Mouse (Mus musculus): Measurements from ENCODE around the gene U2af2. TPM values are rescaled to one million over a fixed set of nuclear protein-coding genes. Genes with fewer than 3 reads are reported as not detected.

The U2af2 gene
- polyA plus RNA-seq, 1 experiment from 2014 or later, result 179 TPM

GRCm38 (mm10) chr7:5021197-5021596, 40.7 kb upstream of the U2af2 start:
- Histone ChIP-seq H3K27me3 (ENCODE audit: insufficient read depth, poor library complexity, severe bottlenecking) (no peaks in the 10 kb centered on the region), H3K4me1 (replicated peaks) (peaks cover 24% of the 10 kb centered on the region), H3K9me3 (peaks cover 4% of the 10 kb centered on the region; the same call in 1 of the 2 replicates), H3K27ac (peak overlapping the region; percentile 97), H3K4me3 (peak overlapping the region; percentile 90), H3K36me3 (peaks cover 59% of the 10 kb centered on the region)
- 54% methylated on average over 5 of the region's 5 CpGs for WGBS
- DNase-seq (ENCODE audit: low spot score), result no peak

GRCm38 (mm10) chr7:5029543-5029942, 32.4 kb upstream of the U2af2 start:
- Histone ChIP-seq H3K9me3 (peaks cover 44% of the 10 kb centered on the region), H3K27me3 (ENCODE audit: insufficient read depth, poor library complexity, severe bottlenecking) (peaks cover 16% of the 10 kb centered on the region; the same call in 1 of the 2 replicates), H3K36me3 (peaks cover 98% of the 10 kb centered on the region), H3K27ac (no peak overlapping the region), H3K4me3 (peak overlapping the region; percentile 11; the same call in 1 of the 2 replicates), H3K4me1 (replicated peaks) (no peaks in the 10 kb centered on the region)
- DNase-seq (ENCODE audit: low spot score), result no peak
- WGBS, result 94% methylated on average over 22 of the region's 22 CpGs

GRCm38 (mm10) chr7:5029946-5030345, 32.0 kb upstream of the U2af2 start:
- Histone ChIP-seq H3K36me3 (peaks cover 98% of the 10 kb centered on the region), H3K27ac (no peak overlapping the region), H3K9me3 (peaks cover 44% of the 10 kb centered on the region), H3K27me3 (ENCODE audit: insufficient read depth, poor library complexity, severe bottlenecking) (peaks cover 16% of the 10 kb centered on the region; the same call in 1 of the 2 replicates), H3K4me3 (peak overlapping the region; percentile 11; the same call in 1 of the 2 replicates), H3K4me1 (replicated peaks) (no peaks in the 10 kb centered on the region)
- 89% methylated on average over 21 of the region's 21 CpGs for WGBS
- DNase-seq (ENCODE audit: low spot score), result no peak

DNA sequence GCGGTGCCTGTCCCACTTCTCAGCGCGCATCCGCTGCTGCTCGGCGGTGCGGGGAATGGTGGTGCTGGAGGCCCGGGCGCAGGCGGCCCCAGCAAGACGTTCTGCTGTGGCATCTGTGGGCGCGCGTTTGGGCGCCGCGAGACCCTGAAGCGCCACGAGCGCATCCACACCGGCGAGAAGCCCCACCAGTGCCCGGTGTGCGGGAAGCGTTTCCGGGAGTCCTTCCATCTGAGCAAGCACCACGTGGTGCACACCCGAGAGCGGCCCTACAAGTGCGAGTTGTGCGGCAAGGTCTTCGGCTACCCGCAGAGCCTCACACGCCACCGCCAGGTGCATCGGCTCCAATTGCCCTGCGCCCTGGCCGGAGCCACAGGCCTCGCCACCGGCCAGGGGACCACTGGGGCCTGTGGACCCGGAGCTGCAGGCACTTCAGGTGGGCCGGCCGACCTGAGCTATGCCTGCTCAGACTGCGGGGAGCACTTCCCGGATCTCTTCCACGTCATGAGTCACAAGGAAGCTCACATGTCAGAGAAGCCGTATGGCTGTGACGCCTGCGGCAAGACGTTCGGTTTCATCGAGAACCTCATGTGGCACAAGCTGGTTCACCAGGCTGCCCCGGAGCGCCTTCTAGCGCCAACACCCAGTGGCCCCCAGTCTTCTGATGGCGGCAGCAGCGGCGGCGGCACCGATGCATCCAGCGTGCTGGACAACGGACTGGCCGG, 31.2 kb upstream of the U2af2 start:
- 81% methylated on average over 63 of the region's 63 CpGs for WGBS
- Histone ChIP-seq H3K4me1 (replicated peaks) (no peaks in the 10 kb centered on the region), H3K9me3 (peaks cover 49% of the 10 kb centered on the region), H3K36me3 (peaks cover 99% of the 10 kb centered on the region), H3K27me3 (ENCODE audit: insufficient read depth, poor library complexity, severe bottlenecking) (peaks cover 16% of the 10 kb centered on the region; the same call in 1 of the 2 replicates), H3K4me3 (peak overlapping the region; percentile 11; the same call in 1 of the 2 replicates), H3K27ac (no peak overlapping the region)
- no peak for DNase-seq (ENCODE audit: low spot score)

DNA sequence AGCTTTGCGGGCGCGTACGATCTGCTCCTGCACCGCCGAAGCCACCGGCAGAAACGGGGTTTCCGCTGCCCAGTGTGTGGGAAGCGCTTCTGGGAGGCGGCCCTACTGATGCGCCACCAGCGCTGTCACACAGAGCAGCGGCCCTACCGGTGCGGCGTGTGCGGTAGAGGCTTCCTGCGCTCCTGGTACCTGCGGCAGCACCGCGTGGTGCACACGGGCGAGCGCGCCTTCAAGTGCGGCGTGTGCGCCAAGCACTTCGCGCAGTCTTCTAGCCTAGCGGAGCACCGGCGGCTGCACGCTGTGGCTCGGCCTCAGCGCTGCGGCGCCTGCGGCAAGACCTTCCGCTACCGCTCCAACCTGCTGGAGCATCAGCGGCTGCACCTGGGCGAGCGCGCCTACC, 30.4 kb upstream of the U2af2 start:
- peaks cover 54% of the 10 kb centered on the region for H3K9me3 ChIP-seq
- peaks cover 16% of the 10 kb centered on the region; the same call in 1 of the 2 replicates for H3K27me3 ChIP-seq (ENCODE audit: insufficient read depth, poor library complexity, severe bottlenecking)
- H3K27ac ChIP-seq, result no peak overlapping the region
- WGBS, result 74% methylated on average over 46 of the region's 46 CpGs
- DNase-seq (ENCODE audit: low spot score), result no peak
- H3K36me3 ChIP-seq, result peaks cover 99% of the 10 kb centered on the region
- no peaks in the 10 kb centered on the region for H3K4me1 ChIP-seq (replicated peaks)
- H3K4me3 ChIP-seq, result 0 out of 2 replicates have a peak overlapping the region, but pooled peaks have one; percentile 7

GRCm38 (mm10) chr7:5033818-5034217, 28.1 kb upstream of the U2af2 start, which contains the start of gene 4632433K11Rik:
Gene 4632433K11Rik (plus strand): TSS chr7:5034118.
- Histone ChIP-seq H3K4me3 (no peak within 1 kb of the TSS), H3K27me3 (ENCODE audit: insufficient read depth, poor library complexity, severe bottlenecking) (peaks cover 16% of the 10 kb centered on the region; the same call in 1 of the 2 replicates), H3K36me3 (peaks cover 77% of the 10 kb centered on the region), H3K9me3 (peaks cover 53% of the 10 kb centered on the region), H3K4me1 (replicated peaks) (peaks cover 7% of the 10 kb centered on the region), H3K27ac (no peak within 1 kb of the TSS)
- WGBS, result 92% methylated on average over 3 of the region's 3 CpGs
- DNase-seq (ENCODE audit: low spot score), result no peak

DNA sequence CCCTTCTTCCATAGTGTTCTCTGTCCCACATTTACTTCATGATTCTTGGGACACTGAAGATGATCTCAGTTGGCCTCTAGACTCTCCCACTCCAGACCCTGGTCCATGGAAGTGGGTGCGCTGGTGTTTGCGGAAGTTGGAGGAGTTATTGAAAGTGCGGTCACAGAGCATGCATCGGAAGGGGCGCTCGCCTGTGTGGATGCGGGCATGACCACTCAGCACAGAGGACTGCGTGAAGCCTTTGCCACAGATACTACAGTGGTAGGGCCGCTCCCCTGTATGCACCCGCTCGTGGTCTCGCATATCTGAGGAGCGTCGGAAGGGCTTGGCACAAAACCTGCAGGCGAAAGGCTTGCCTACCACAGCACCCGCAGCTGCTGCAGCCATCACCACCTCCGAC, 26.3 kb upstream of the U2af2 start:
- no peak overlapping the region for H3K4me3 ChIP-seq
- H3K36me3 ChIP-seq, result peaks cover 62% of the 10 kb centered on the region
- 94% methylated on average over 17 of the region's 17 CpGs for WGBS

DNA sequence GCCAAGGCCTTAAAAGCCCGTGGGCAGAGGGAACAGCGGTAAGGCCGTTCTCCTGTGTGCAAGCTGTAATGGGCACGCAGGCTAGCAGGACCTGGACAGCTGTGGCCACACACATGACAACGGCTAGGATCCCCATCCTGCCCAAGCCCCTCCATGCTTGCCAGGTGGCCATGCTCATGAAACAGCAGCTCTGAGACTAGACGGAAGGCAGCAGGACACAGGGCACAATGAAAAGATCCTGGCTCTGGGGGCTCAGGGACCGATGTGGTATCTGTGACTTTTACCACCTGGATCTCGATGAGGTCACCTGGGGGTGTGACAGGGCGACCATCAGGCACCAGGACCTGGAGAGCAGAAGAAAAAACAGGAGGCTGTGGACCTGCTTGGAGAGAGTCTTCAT, 25.8 kb upstream of the U2af2 start:
- Histone ChIP-seq H3K27me3 (ENCODE audit: insufficient read depth, poor library complexity, severe bottlenecking) (no peaks in the 10 kb centered on the region), H3K27ac (no peak overlapping the region), H3K4me1 (replicated peaks) (peaks cover 16% of the 10 kb centered on the region), H3K36me3 (peaks cover 60% of the 10 kb centered on the region), H3K4me3 (no peak overlapping the region), H3K9me3 (peaks cover 30% of the 10 kb centered on the region)
- no peak for DNase-seq (ENCODE audit: low spot score)
- WGBS, result 88% methylated on average over 9 of the region's 9 CpGs

More for the DNA sequence above, 26.3 kb upstream of the U2af2 start:
- no peak for DNase-seq (ENCODE audit: low spot score)
- peaks cover 35% of the 10 kb centered on the region for H3K9me3 ChIP-seq
- H3K27ac ChIP-seq, result no peak overlapping the region
- H3K27me3 ChIP-seq (ENCODE audit: insufficient read depth, poor library complexity, severe bottlenecking), result peaks cover 4% of the 10 kb centered on the region; the same call in 1 of the 2 replicates
- peaks cover 16% of the 10 kb centered on the region for H3K4me1 ChIP-seq (replicated peaks)

DNA sequence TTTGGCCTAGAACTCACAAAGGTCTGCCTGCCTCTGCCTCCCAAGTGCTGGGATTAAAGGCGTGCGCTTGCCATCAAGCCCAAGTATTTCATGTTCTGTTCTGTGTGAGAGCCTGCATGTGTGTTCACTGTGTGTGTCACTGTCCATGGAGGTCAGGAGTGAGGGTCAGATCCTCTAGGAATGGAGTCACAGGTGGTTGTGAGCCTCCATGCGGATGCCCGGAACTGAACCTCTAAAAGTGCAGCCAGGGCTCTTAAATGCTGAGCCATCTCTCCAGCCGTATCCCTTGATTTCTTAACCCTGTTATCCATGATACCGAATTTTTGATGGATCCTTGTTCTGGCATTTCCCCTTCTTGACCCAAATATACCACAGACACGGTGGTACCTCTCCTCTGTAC, 24.9 kb upstream of the U2af2 start:
- H3K27ac ChIP-seq, result no peak overlapping the region
- peaks cover 16% of the 10 kb centered on the region for H3K4me1 ChIP-seq (replicated peaks)
- H3K9me3 ChIP-seq, result peaks cover 21% of the 10 kb centered on the region
- no peak overlapping the region for H3K4me3 ChIP-seq
- WGBS, result 90% methylated on average over 7 of the region's 7 CpGs
- H3K36me3 ChIP-seq, result peaks cover 57% of the 10 kb centered on the region
- DNase-seq (ENCODE audit: low spot score), result no peak
- H3K27me3 ChIP-seq (ENCODE audit: insufficient read depth, poor library complexity, severe bottlenecking), result no peaks in the 10 kb centered on the region

GRCm38 (mm10) chr7:5037467-5037866, 24.5 kb upstream of the U2af2 start:
- DNase-seq (ENCODE audit: low spot score), result no peak
- peak overlapping the region; percentile 97 for H3K27ac ChIP-seq

DNA sequence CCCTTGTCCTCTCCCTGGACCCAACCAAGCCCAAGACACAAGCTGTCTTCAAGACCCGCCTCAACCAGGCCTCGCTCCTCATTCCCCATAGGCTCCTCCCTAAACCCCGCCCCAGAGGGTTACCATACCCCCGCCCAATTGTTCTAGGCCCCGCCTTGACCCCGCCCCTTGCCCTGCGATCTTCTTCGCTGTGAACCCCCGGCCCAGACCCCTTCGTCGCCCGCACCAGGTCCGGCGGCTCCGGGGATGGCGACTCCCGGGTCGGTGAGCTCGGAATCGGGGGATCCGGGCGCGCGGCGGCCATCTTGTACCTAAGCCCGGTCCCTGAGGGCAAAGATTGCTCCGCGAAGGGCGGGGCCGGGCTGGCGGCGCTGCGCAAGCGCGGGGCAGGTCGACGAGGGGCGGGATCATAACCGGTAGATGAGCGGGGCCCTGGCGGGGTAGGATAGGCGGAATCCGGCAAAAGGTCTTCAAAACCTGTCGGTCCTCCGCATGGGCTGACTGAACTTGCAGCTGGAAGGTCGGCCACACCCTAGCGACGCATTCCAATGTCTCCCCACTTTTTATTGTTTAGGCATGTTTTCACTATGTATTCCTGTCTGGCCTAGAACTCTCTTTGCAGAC, 23.7 kb upstream of the U2af2 start, which contains the start of gene Zfp784:
TSS of gene Zfp784 (minus strand) at position 338 of the 624 bp plus-strand sequence.
- H3K27ac ChIP-seq, result peak within 1 kb of the TSS; percentile 97
- peak; percentile 93 for DNase-seq (ENCODE audit: low spot score)
- WGBS, result under 1% methylated on average over 48 of the region's 48 CpGs
- no peaks in the 10 kb centered on the region for H3K27me3 ChIP-seq (ENCODE audit: insufficient read depth, poor library complexity, severe bottlenecking)
- peak within 1 kb of the TSS; percentile 70 for H3K4me3 ChIP-seq
- peaks cover 45% of the 10 kb centered on the region for H3K36me3 ChIP-seq
- peaks cover 16% of the 10 kb centered on the region for H3K4me1 ChIP-seq (replicated peaks)
- peaks cover 13% of the 10 kb centered on the region; the same call in 1 of the 2 replicates for H3K9me3 ChIP-seq

More at GRCm38 (mm10) chr7:5037467-5037866, 24.5 kb upstream of the U2af2 start:
- peaks cover 16% of the 10 kb centered on the region for H3K4me1 ChIP-seq (replicated peaks)
- H3K9me3 ChIP-seq, result peaks cover 17% of the 10 kb centered on the region; the same call in 1 of the 2 replicates
- no peaks in the 10 kb centered on the region for H3K27me3 ChIP-seq (ENCODE audit: insufficient read depth, poor library complexity, severe bottlenecking)
- 91% methylated on average over 8 of the region's 8 CpGs for WGBS
- H3K4me3 ChIP-seq, result peak overlapping the region; percentile 70
- H3K36me3 ChIP-seq, result peaks cover 53% of the 10 kb centered on the region

- Histone ChIP-seq H3K4me3 (peak overlapping the region; percentile 70), H3K4me1 (replicated peaks) (peaks cover 16% of the 10 kb centered on the region), H3K27ac (peak overlapping the region; percentile 97), H3K36me3 (peaks cover 38% of the 10 kb centered on the region), H3K27me3 (ENCODE audit: insufficient read depth, poor library complexity, severe bottlenecking) (no peaks in the 10 kb centered on the region), H3K9me3 (peaks cover 10% of the 10 kb centered on the region; the same call in 1 of the 2 replicates)
- no peak for DNase-seq (ENCODE audit: low spot score)
- 44% methylated on average over 5 of the region's 5 CpGs for WGBS
Observed at GRCm38 (mm10) chr7:5038940-5039339, 23.0 kb upstream of the U2af2 start.

GRCm38 (mm10) chr7:5044981-5045380, 17.0 kb upstream of the U2af2 start:
- 75% methylated on average over 2 of the region's 2 CpGs for WGBS
- Histone ChIP-seq H3K9me3 (no peaks in the 10 kb centered on the region), H3K4me3 (no peak overlapping the region), H3K27me3 (ENCODE audit: insufficient read depth, poor library complexity, severe bottlenecking) (no peaks in the 10 kb centered on the region), H3K36me3 (peaks cover 12% of the 10 kb centered on the region; the same call in 1 of the 2 replicates), H3K4me1 (replicated peaks) (no peaks in the 10 kb centered on the region), H3K27ac (no peak overlapping the region)
- DNase-seq (ENCODE audit: low spot score), result no peak

All from hindbrain, embryonic 10.5 days (tissue).